Mouse (Mus musculus): ENCODE results near the gene Ppfia1.

DNA sequence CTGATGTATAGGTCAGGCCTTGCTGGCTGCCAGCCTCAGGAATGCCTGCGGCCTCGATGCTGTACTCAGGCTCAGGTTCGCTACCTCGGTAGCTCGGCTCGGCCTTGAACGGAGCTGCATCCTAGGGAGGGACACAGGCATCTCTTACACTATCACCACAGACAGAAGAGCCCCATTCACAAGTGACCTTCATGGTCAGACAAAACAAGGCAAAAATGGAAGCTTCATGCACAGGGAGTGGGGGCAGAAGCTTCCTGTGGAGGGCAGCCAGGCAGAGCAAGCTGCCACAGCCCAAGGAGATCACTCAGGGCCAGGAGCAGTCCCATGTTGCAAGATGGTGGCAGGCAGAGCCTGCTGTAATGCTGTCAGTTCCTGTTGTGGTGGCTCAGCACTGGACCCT lies 114.7 kb downstream of the Ppfia1 start:
- TF ChIP-seq CTCF (IDR thresholded peaks at IDR 0.05; ENCODE audit: borderline replicate concordance, insufficient read depth, low read depth, low read length) (no peak), POLR2A (IDR thresholded peaks at IDR 0.05; ENCODE audit: borderline replicate concordance, insufficient read depth, low read length) (no peak)

Data from cerebellum, adult 2 months (tissue).